31 mouse cellular contexts compared by ENCODE assay signal in the genomic region with DNA sequence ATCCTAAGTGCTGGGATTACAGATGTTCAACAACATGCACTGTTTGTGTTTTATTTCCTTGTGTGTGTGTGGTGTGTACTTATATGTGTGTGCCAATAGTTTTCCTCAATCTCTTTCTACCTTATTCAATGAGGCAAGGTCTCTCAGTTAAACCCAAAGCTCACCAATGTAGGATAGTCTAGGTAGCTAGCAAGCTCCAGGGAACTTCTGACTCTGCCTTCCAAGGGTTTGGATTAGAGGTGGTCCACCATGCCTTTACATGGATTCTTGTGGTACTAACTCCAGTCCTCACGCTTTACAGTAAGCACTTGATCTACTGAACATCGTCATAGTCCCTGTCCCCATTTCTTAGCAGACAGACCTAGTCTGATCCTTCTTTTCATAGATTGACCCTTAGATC. TPM values are rescaled to one million over a fixed set of nuclear protein-coding genes. Genes with fewer than 3 reads are reported as not detected.
"Had no signal": no experiment of that assay in that cellular context is flagged by ENCODE, and none has a peak within 500 bp of the region (broad histone marks: within the 10 kb centered on the region; RNA-seq: fewer than 3 reads in every experiment).

No protein-coding gene starts in this region.

- H3K9ac ChIP-seq: embryonic facial prominence, embryonic 12.5 days; embryonic facial prominence, embryonic 13.5 days; embryonic facial prominence, embryonic 15.5 days; forebrain, embryonic 12.5 days; forebrain, embryonic 13.5 days; forebrain, embryonic 15.5 days; forebrain, postnatal 0 days had no signal

- ATAC-seq: forebrain, embryonic 13.5 days; forebrain, embryonic 14.5 days; forebrain, embryonic 15.5 days; forebrain, embryonic 16.5 days; forebrain, postnatal 0 days had no signal

- H3K4me2 ChIP-seq: embryonic facial prominence, embryonic 12.5 days; embryonic facial prominence, embryonic 13.5 days; embryonic facial prominence, embryonic 15.5 days; forebrain, embryonic 12.5 days; forebrain, embryonic 13.5 days; forebrain, embryonic 15.5 days had no signal

- H3K4me3 ChIP-seq: embryonic facial prominence, embryonic 10.5 days; embryonic facial prominence, embryonic 12.5 days; embryonic facial prominence, embryonic 13.5 days; embryonic facial prominence, embryonic 15.5 days; erythroblast, embryonic 14.5 days; forebrain, embryonic 10.5 days; forebrain, embryonic 12.5 days; forebrain, embryonic 13.5 days; forebrain, embryonic 15.5 days; gastrocnemius, adult 2 months; heart, adult 2 months had no signal

- H3K9me3 ChIP-seq: embryonic facial prominence, embryonic 12.5 days; embryonic facial prominence, embryonic 15.5 days; forebrain, embryonic 13.5 days; forebrain, embryonic 15.5 days had no signal

- DNase-seq: cerebellum, adult 2 months; cerebellum, adult 8-10 months; cerebellum, adult 9-10 months; cerebellum, adult 9-11 months; cerebellum, postnatal 10 days; cerebellum, postnatal 14 days; cerebellum, postnatal 25 days; cerebellum, postnatal 36 days; embryo, embryonic 11 days; forebrain, postnatal 0 days; gastrocnemius, adult 2 months; gastrocnemius, postnatal 10 days; gastrocnemius, postnatal 14 days; gastrocnemius, postnatal 25 days; gastrocnemius, postnatal 36 days; heart, adult 18-20 months; heart, adult 2 months had no signal

- H3K4me1 ChIP-seq: embryonic facial prominence, embryonic 10.5 days; embryonic facial prominence, embryonic 12.5 days; embryonic facial prominence, embryonic 13.5 days; embryonic facial prominence, embryonic 15.5 days; forebrain, embryonic 10.5 days; forebrain, embryonic 12.5 days; forebrain, embryonic 13.5 days; forebrain, embryonic 15.5 days had no signal

- H3K27ac ChIP-seq: embryonic facial prominence, embryonic 10.5 days; embryonic facial prominence, embryonic 12.5 days; embryonic facial prominence, embryonic 13.5 days; embryonic facial prominence, embryonic 15.5 days; forebrain, embryonic 10.5 days; forebrain, embryonic 12.5 days; forebrain, embryonic 13.5 days; forebrain, embryonic 15.5 days; gastrocnemius, adult 2 months; heart, adult 2 months had no signal

- H3K27me3 ChIP-seq: embryonic facial prominence, embryonic 12.5 days; embryonic facial prominence, embryonic 13.5 days; embryonic facial prominence, embryonic 15.5 days; forebrain, embryonic 12.5 days; forebrain, embryonic 13.5 days; forebrain, embryonic 15.5 days had no signal

RNA-seq across cellular contexts. Expression of a gene that starts 17.7 kb away (rescaled TPM):
- polyA plus RNA-seq: embryonic facial prominence, embryonic 10.5 days; embryonic facial prominence, embryonic 11.5 days; embryonic facial prominence, embryonic 12.5 days; embryonic facial prominence, embryonic 13.5 days; embryonic facial prominence, embryonic 14.5 days; erythroblast, embryonic 14.5 days; forebrain, embryonic 10.5 days; forebrain, embryonic 11.5 days; forebrain, embryonic 12.5 days; forebrain, embryonic 13.5 days; forebrain, embryonic 14.5 days; forebrain, embryonic 15.5 days; forebrain, embryonic 16.5 days; forebrain, postnatal 0 days had no signal
